Mouse (Mus musculus): ENCODE results near the gene Gm26920. TPM values are rescaled to one million over a fixed set of nuclear protein-coding genes. Genes with fewer than 3 reads are reported as not detected.

Gm26920 gene
- total and polyA plus RNA-seq, 3 experiments = 0.73 TPM; not detected in 2

Small RNAs within 50 kb of the gene (microRNA-seq; reads per million reads assigned to microRNA genes)
- 0 reads per million in 2 experiments for gene Gm23368

Other genes starting within 250 kb of the Gm26920 start
- 1 to 10 TPM in 1 of 2 experiments, under 1 TPM in 1; 0.61 to 1.0 TPM for gene Zfp940, start 236.7 kb downstream of the Gm26920 start, total RNA-seq (2021)
- gene Zfp940, start 236.7 kb downstream of the Gm26920 start, polyA plus RNA-seq (2012; rRNA removed) = 0.03 and 0.15 TPM in 2 replicates
- 1 to 10 TPM; 5.2 to 5.8 TPM for gene Zfp420, start 230.4 kb downstream of the Gm26920 start, total RNA-seq (2021)
- 0.29 and 0.57 TPM in 2 replicates for gene Zfp420, start 230.4 kb downstream of the Gm26920 start, polyA plus RNA-seq (2012; rRNA removed)
- 10 to 100 TPM in 1 of 2 experiments, 1 to 10 TPM in 1; 9.7 to 11.1 TPM for gene Zfp27, start 183.8 kb downstream of the Gm26920 start, total RNA-seq (2021)
- gene Zfp27, start 183.8 kb downstream of the Gm26920 start, polyA plus RNA-seq (2012; rRNA removed) = 0.90 and 0.91 TPM in 2 replicates
- 1 to 10 TPM; 4.0 to 7.8 TPM for gene Zfp383, start 182.2 kb downstream of the Gm26920 start, total RNA-seq (2021)
- 0.26 and 0.39 TPM in 2 replicates for gene Zfp383, start 182.2 kb downstream of the Gm26920 start, polyA plus RNA-seq (2012; rRNA removed)
- gene Zfp74, start 136.3 kb downstream of the Gm26920 start, total RNA-seq (2021) = 10 to 100 TPM in 1 of 2 experiments, 1 to 10 TPM in 1; 9.6 to 10.3 TPM
- 21.1 and 24.4 TPM in 2 replicates for gene Zfp74, start 136.3 kb downstream of the Gm26920 start, polyA plus RNA-seq (2012; rRNA removed)
- 1 to 10 TPM; 5.2 to 7.1 TPM for gene Zfp568, start 106.5 kb downstream of the Gm26920 start, total RNA-seq (2021)
- gene Zfp568, start 106.5 kb downstream of the Gm26920 start, polyA plus RNA-seq (2012; rRNA removed) = 1.1 and 1.6 TPM in 2 replicates
- 1 to 10 TPM; 2.1 to 2.8 TPM for gene Zfp14, start 39.0 kb downstream of the Gm26920 start, total RNA-seq (2021)
- 0.81 and 1.7 TPM in 2 replicates for gene Zfp14, start 39.0 kb downstream of the Gm26920 start, polyA plus RNA-seq (2012; rRNA removed)
- 1 to 10 TPM; 1.6 to 2.5 TPM for gene Zfp82, start 17.5 kb downstream of the Gm26920 start, total RNA-seq (2021)
- gene Zfp82, start 17.5 kb downstream of the Gm26920 start, polyA plus RNA-seq (2012; rRNA removed) = 0.06 and 0.11 TPM in 2 replicates
- gene Zfp566, start 117 bp upstream of the Gm26920 start, total RNA-seq (2021) = 1 to 10 TPM; 2.2 to 2.6 TPM
- 1.5 and 1.6 TPM in 2 replicates for gene Zfp566, start 117 bp upstream of the Gm26920 start, polyA plus RNA-seq (2012; rRNA removed)
- 10 to 100 TPM; 35.4 to 39.5 TPM for gene Zfp260, start 4.4 kb upstream of the Gm26920 start, total RNA-seq (2021)
- 6.2 and 9.7 TPM in 2 replicates for gene Zfp260, start 4.4 kb upstream of the Gm26920 start, polyA plus RNA-seq (2012; rRNA removed)
- gene Zfp382, start 31.5 kb upstream of the Gm26920 start, total RNA-seq (2021) = 1 to 10 TPM; 2.5 to 4.2 TPM
- gene Zfp382, start 31.5 kb upstream of the Gm26920 start, polyA plus RNA-seq (2012; rRNA removed) = 0.07 and 0.44 TPM in 2 replicates
- 10 to 100 TPM; 45.7 to 52.1 TPM for gene Zfp146, start 79.3 kb upstream of the Gm26920 start, total RNA-seq (2021)
- 2.2 and 2.5 TPM in 2 replicates for gene Zfp146, start 79.3 kb upstream of the Gm26920 start, polyA plus RNA-seq (2012; rRNA removed)
- 100 to 1,000 TPM; 353 to 482 TPM for gene Cox7a1, start 93.7 kb upstream of the Gm26920 start, total RNA-seq (2021)
- 27.2 and 28.9 TPM in 2 replicates for gene Cox7a1, start 93.7 kb upstream of the Gm26920 start, polyA plus RNA-seq (2012; rRNA removed)
- 100 to 1,000 TPM; 629 to 666 TPM for gene Capns1, start 108.4 kb upstream of the Gm26920 start, total RNA-seq (2021)
- gene Capns1, start 108.4 kb upstream of the Gm26920 start, polyA plus RNA-seq (2012; rRNA removed) = 1,680 and 2,038 TPM in 2 replicates
- gene Polr2i, start 141.5 kb upstream of the Gm26920 start, total RNA-seq (2021) = 10 to 100 TPM; 74.2 to 84.9 TPM
- gene Polr2i, start 141.5 kb upstream of the Gm26920 start, polyA plus RNA-seq (2012; rRNA removed) = 77.0 and 78.9 TPM in 2 replicates
- gene Tbcb, start 141.9 kb upstream of the Gm26920 start, total RNA-seq (2021) = 100 to 1,000 TPM in 1 of 2 experiments, 10 to 100 TPM in 1; 74.9 to 116 TPM
- 40.3 and 41.9 TPM in 2 replicates for gene Tbcb, start 141.9 kb upstream of the Gm26920 start, polyA plus RNA-seq (2012; rRNA removed)
- not detected for gene Ovol3, start 145.3 kb upstream of the Gm26920 start, total RNA-seq (2021)
- not detected in 2 replicates for gene Ovol3, start 145.3 kb upstream of the Gm26920 start, polyA plus RNA-seq (2012; rRNA removed)
- gene Thap8, start 189.7 kb upstream of the Gm26920 start, total RNA-seq (2021) = not detected
- gene Thap8, start 189.7 kb upstream of the Gm26920 start, polyA plus RNA-seq (2012; rRNA removed) = 0.51 and 0.62 TPM in 2 replicates
- gene Wdr62, start 190.0 kb upstream of the Gm26920 start, total RNA-seq (2021) = 1 to 10 TPM; 4.8 to 6.1 TPM
- gene Wdr62, start 190.0 kb upstream of the Gm26920 start, polyA plus RNA-seq (2012; rRNA removed) = 16.3 and 17.6 TPM in 2 replicates
- 10 to 100 TPM; 27.9 to 28.7 TPM for gene Clip3, start 201.3 kb upstream of the Gm26920 start, total RNA-seq (2021)
- gene Clip3, start 201.3 kb upstream of the Gm26920 start, polyA plus RNA-seq (2012; rRNA removed) = 10.2 and 17.3 TPM in 2 replicates
- 10 to 100 TPM; 57.8 to 73.6 TPM for gene Alkbh6, start 218.3 kb upstream of the Gm26920 start, total RNA-seq (2021)
- gene Alkbh6, start 218.3 kb upstream of the Gm26920 start, polyA plus RNA-seq (2012; rRNA removed) = 276 and 312 TPM in 2 replicates
- gene Syne4, start 224.4 kb upstream of the Gm26920 start, total RNA-seq (2021) = 10 to 100 TPM; 18.8 to 34.5 TPM
- gene Syne4, start 224.4 kb upstream of the Gm26920 start, polyA plus RNA-seq (2012; rRNA removed) = 51.8 and 59.1 TPM in 2 replicates
- gene E130208F15Rik, start 231.3 kb upstream of the Gm26920 start, total RNA-seq (2021) = 1 to 10 TPM; 1.2 to 1.6 TPM
- gene E130208F15Rik, start 231.3 kb upstream of the Gm26920 start, polyA plus RNA-seq (2012; rRNA removed) = 2.0 and 2.7 TPM in 2 replicates
- 10 to 100 TPM in 1 of 2 experiments, 1 to 10 TPM in 1; 9.1 to 18.7 TPM for gene Sdhaf1, start 233.5 kb upstream of the Gm26920 start, total RNA-seq (2021)
- gene Sdhaf1, start 233.5 kb upstream of the Gm26920 start, polyA plus RNA-seq (2012; rRNA removed) = 52.4 and 74.3 TPM in 2 replicates